Mouse (Mus musculus): Measurements from ENCODE around the gene Gm42674. TPM values are rescaled to one million over a fixed set of nuclear protein-coding genes. Genes with fewer than 3 reads are reported as not detected.

Gm42674 gene
- total and polyA plus RNA-seq, 2 experiments from 2014 or later: 1.6 TPM; not detected in 1

DNA sequence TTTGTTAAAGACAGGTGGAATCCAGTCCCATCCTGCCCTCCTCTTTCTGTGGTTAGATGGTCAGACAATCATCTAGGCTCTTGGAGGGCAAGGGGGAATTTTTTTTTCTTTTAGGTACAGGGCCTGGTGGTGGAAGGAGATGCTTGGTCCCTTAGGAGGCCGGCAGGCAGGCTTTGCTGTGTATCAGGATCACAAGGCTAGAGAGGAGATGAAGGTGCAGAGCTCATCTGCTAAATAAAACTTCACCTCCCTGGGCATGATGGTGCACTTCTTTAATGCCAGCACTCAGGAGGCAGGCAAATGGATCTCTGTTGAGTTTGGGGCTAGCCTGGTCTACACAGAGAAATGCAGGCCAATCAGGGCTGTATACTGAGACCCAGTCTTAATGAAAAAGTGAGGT lies 14.2 kb downstream of the Gm42674 start:
- no peak for DNase-seq (ENCODE audit: low spot score)
- Histone ChIP-seq H3K36me3 (ENCODE audit: insufficient read depth, low read length) (no peaks in the 10 kb centered on the region), H3K4me1 (ENCODE audit: insufficient read depth, low read length) (peaks cover 5% of the 10 kb centered on the region; the same call in 1 of the 2 replicates), H3K4me3 (ENCODE audit: low read depth, low read length) (no peak overlapping the region), H3K9ac (replicated peaks; ENCODE audit: low read length, poor library complexity, severe bottlenecking) (no peak overlapping the region), H3K27ac (ENCODE audit: low read depth, low read length) (no peak overlapping the region), H3K27me3 (ENCODE audit: insufficient read depth, low read length) (0 out of 2 replicates have a peak, but pooled peaks cover 4% of the 10 kb centered on the region), H3K9me3 (ENCODE audit: low read length) (no peaks in the 10 kb centered on the region), H3K4me2 (ENCODE audit: low read depth, low read length, poor library complexity, severe bottlenecking) (no peak overlapping the region)
- TF ChIP-seq CTCF (IDR thresholded peaks at IDR 0.05): no peak
- WGBS: 71% methylated on average over 1 of the region's 1 CpGs
- no peak for ATAC-seq (ENCODE audit: low FRiP score)

DNA sequence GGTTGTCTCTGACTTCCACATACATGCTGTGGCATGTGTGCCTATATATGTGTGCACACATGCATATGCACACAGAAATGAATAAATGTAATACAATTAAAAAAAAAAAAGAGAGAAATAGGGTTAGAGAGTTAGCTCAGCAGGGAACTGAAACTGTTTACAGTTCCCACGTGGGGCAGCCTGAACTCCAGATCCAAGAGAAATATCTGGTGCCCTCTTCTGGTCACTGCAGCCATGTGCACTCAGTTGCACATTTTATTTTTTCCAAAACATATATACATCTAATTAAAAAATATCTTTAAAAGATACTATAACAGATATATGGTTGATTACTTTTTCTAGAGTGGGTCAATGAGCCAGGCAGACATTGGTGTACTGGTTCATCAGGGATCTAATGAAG lies 15.9 kb downstream of the Gm42674 start:
- Histone ChIP-seq H3K36me3 (ENCODE audit: insufficient read depth, low read length) (no peaks in the 10 kb centered on the region), H3K27ac (ENCODE audit: low read depth, low read length) (no peak overlapping the region), H3K4me1 (ENCODE audit: insufficient read depth, low read length) (peaks cover 5% of the 10 kb centered on the region; the same call in 1 of the 2 replicates), H3K9me3 (ENCODE audit: low read length) (no peaks in the 10 kb centered on the region), H3K4me2 (ENCODE audit: low read depth, low read length, poor library complexity, severe bottlenecking) (no peak overlapping the region), H3K9ac (replicated peaks; ENCODE audit: low read length, poor library complexity, severe bottlenecking) (no peak overlapping the region), H3K27me3 (ENCODE audit: insufficient read depth, low read length) (0 out of 2 replicates have a peak, but pooled peaks cover 4% of the 10 kb centered on the region), H3K4me3 (ENCODE audit: low read depth, low read length) (no peak overlapping the region)
- 6% methylated on average over 1 of the region's 1 CpGs for WGBS
- ATAC-seq (ENCODE audit: low FRiP score) (no peak), DNase-seq (ENCODE audit: low spot score) (no peak)
- TF ChIP-seq CTCF (IDR thresholded peaks at IDR 0.05): peak; percentile 41

DNA sequence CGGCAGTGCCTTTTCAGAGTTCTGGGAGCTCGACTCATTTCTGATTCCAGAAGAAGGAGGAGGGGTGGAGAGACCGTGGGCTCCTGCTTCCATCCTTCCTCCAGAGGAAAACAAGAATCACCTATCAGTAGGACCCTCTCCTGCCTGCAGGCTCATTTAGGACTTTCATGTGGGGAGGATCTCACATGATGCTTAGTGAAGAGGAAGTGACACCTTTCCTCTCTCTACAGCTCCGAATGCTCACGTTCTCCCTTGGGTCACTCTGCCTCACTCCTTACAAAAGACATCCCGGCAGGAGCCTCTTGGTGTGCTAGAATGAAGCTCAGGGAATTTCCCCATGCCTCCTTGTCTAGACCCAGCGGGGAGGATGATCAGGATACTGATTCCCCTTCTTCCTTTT lies 19.8 kb downstream of the Gm42674 start:
- no peak overlapping the region for H3K27ac ChIP-seq (ENCODE audit: low read depth, low read length)
- no peak overlapping the region for H3K4me2 ChIP-seq (ENCODE audit: low read depth, low read length, poor library complexity, severe bottlenecking)
- H3K9me3 ChIP-seq (ENCODE audit: low read length): no peaks in the 10 kb centered on the region
- ATAC-seq (ENCODE audit: low FRiP score) (no peak), DNase-seq (ENCODE audit: low spot score) (no peak)
- no peaks in the 10 kb centered on the region for H3K27me3 ChIP-seq (ENCODE audit: insufficient read depth, low read length)
- H3K4me3 ChIP-seq (ENCODE audit: low read depth, low read length): no peak overlapping the region
- WGBS: 59% methylated on average over 7 of the region's 7 CpGs
- no peaks in the 10 kb centered on the region for H3K36me3 ChIP-seq (ENCODE audit: insufficient read depth, low read length)
- no peak overlapping the region for H3K9ac ChIP-seq (replicated peaks; ENCODE audit: low read length, poor library complexity, severe bottlenecking)
- H3K4me1 ChIP-seq (ENCODE audit: insufficient read depth, low read length): 0 out of 2 replicates have a peak, but pooled peaks cover 12% of the 10 kb centered on the region
- TF ChIP-seq CTCF (IDR thresholded peaks at IDR 0.05): no peak

DNA sequence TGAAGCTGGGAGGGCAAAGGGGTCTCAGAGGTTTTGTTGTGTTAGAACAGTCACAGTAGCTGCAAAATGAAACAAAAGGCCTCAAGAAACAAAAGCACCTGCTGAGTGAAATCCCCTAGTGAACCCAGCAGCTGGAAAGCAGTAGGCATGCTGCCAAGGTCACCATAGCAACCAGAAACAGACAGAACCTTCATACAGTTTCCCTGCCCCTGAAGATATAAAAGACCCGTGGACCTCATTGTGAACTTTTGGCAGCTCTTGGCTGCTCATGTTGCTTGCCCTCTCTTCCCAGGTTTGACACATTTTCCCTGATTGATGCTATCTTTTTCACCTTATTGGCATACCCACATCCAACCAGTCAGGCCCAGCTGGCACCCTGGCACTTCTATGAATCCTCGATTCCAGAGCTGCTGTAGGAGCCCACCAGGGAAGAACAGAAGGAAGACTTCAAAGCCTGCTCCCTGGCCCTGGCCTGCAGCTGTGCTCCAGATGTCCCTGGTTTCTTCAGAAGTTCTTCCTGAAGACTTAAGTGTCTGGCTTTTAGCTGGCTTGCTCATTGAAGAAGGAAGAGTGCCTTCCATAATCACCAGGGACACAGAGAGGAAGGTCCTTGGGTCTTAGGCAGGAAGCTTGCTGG lies 21.8 kb downstream of the Gm42674 start:
- 0% methylated on average over 2 of the region's 2 CpGs for WGBS
- H3K4me3 ChIP-seq (ENCODE audit: low read depth, low read length): no peak overlapping the region
- no peaks in the 10 kb centered on the region for H3K27me3 ChIP-seq (ENCODE audit: insufficient read depth, low read length)
- no peak overlapping the region for H3K9ac ChIP-seq (replicated peaks; ENCODE audit: low read length, poor library complexity, severe bottlenecking)
- H3K27ac ChIP-seq (ENCODE audit: low read depth, low read length): peak overlapping the region; percentile 4; the same call in 1 of the 2 replicates
- H3K9me3 ChIP-seq (ENCODE audit: low read length): no peaks in the 10 kb centered on the region
- H3K4me1 ChIP-seq (ENCODE audit: insufficient read depth, low read length): 0 out of 2 replicates have a peak, but pooled peaks cover 12% of the 10 kb centered on the region
- TF ChIP-seq CTCF (IDR thresholded peaks at IDR 0.05): no peak
- ATAC-seq (ENCODE audit: low FRiP score): peak; percentile 62; the same call in 1 of the 2 replicates
- peak; percentile 74 for DNase-seq (ENCODE audit: low spot score)
- no peak overlapping the region for H3K4me2 ChIP-seq (ENCODE audit: low read depth, low read length, poor library complexity, severe bottlenecking)
- H3K36me3 ChIP-seq (ENCODE audit: insufficient read depth, low read length): no peaks in the 10 kb centered on the region

DNA sequence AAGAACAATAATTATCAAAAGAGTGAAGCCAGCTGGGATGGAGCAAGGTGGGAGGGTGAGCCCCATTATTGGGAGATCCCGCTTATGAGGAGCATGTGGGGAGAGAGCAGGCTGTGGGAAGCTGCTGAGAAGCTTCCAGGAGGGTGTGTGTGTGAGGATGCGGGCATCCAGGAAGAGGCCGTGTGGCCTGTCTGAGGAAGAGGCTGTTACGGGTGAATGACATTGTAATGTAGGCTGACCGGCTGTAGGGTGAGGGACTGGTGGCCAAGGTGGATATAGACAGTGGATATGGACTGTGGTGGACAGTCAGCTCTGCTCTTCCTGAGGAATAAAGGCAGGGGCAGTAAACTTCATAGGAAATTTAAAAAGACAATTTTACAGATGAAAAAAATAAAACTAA lies 23.8 kb downstream of the Gm42674 start:
- Histone ChIP-seq H3K9me3 (ENCODE audit: low read length) (no peaks in the 10 kb centered on the region), H3K27ac (ENCODE audit: low read depth, low read length) (no peak overlapping the region), H3K36me3 (ENCODE audit: insufficient read depth, low read length) (no peaks in the 10 kb centered on the region), H3K4me2 (ENCODE audit: low read depth, low read length, poor library complexity, severe bottlenecking) (no peak overlapping the region), H3K4me1 (ENCODE audit: insufficient read depth, low read length) (0 out of 2 replicates have a peak, but pooled peaks cover 12% of the 10 kb centered on the region), H3K4me3 (ENCODE audit: low read depth, low read length) (no peak overlapping the region), H3K9ac (replicated peaks; ENCODE audit: low read length, poor library complexity, severe bottlenecking) (no peak overlapping the region), H3K27me3 (ENCODE audit: insufficient read depth, low read length) (no peaks in the 10 kb centered on the region)
- 82% methylated on average over 5 of the region's 5 CpGs for WGBS
- ATAC-seq (ENCODE audit: low FRiP score) (no peak), DNase-seq (ENCODE audit: low spot score) (no peak)
- no peak for TF ChIP-seq CTCF (IDR thresholded peaks at IDR 0.05)

DNA sequence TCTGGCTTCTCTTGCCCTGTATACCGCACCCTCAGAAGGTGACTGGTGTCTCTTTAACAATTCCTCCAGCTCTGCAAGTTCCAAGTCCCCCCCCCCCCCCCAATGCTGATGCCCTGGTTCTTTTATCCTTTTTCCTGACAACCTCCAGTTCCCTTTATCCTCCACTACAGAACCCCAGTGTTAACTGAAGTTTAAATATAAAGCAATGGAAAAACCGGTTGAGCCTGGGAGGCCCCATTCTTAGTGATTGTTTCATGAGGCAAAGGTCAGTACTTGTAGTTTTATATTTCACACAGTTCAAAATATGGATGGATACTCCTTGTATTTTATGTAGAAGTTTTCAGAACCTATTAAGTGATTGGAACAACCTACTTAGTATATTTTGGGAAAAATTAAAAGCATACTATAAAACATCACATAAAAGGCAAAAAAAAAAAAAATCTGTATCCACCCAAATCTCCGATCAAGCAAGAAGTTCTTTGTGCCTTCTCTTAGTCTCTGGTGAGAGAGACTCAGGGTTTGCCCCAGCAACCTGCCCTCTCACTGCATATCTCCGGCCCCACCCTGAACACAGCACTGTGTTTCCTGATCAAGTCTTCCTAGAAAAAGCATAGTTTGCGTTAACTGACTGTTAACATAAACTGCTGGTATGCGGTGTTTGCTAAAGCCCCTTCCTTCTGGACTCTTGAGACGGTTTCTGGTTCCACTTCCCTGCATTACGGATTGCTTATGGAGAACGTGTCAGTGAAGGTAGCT lies 24.7 kb downstream of the Gm42674 start:
- Histone ChIP-seq H3K4me1 (ENCODE audit: insufficient read depth, low read length) (0 out of 2 replicates have a peak, but pooled peaks cover 12% of the 10 kb centered on the region), H3K9ac (replicated peaks; ENCODE audit: low read length, poor library complexity, severe bottlenecking) (no peak overlapping the region)

More for the DNA sequence above, 24.7 kb downstream of the Gm42674 start:
- WGBS: 71% methylated on average over 9 of the region's 9 CpGs
- no peak for TF ChIP-seq CTCF (IDR thresholded peaks at IDR 0.05)
- Histone ChIP-seq H3K36me3 (ENCODE audit: insufficient read depth, low read length) (no peaks in the 10 kb centered on the region), H3K4me3 (ENCODE audit: low read depth, low read length) (no peak overlapping the region), H3K9me3 (ENCODE audit: low read length) (no peaks in the 10 kb centered on the region), H3K27ac (ENCODE audit: low read depth, low read length) (no peak overlapping the region), H3K27me3 (ENCODE audit: insufficient read depth, low read length) (no peaks in the 10 kb centered on the region), H3K4me2 (ENCODE audit: low read depth, low read length, poor library complexity, severe bottlenecking) (no peak overlapping the region)
- ATAC-seq (ENCODE audit: low FRiP score) (no peak), DNase-seq (ENCODE audit: low spot score) (no peak)

All from midbrain, postnatal 0 days (tissue).